Mouse (Mus musculus): ENCODE measurements around the gene H2-Q4.
A peak's percentile ranks its signal among the peaks of the same experiment; 100 is the strongest.
"Not testable (repeated sequence)": the region's sequence is repeated elsewhere in the genome, so short reads cannot be mapped to it uniquely, and the experiment has no call there.

H2-Q4 gene

GRCm38 (mm10) chr17:35379369-35379728 is at the start of gene H2-Q4:
Gene H2-Q4 (plus strand): TSS chr17:35379617.
- peak; percentile 98 for DNase-seq (ENCODE audit: low spot score)

- DNase-seq (ENCODE audit: low spot score) = not testable (repeated sequence)
These were observed 49.7 kb upstream of the H2-Q4 start for GRCm38 (mm10) chr17:35329714-35330113.

GRCm38 (mm10) chr17:35331546-35331945 is 47.9 kb upstream of the H2-Q4 start:
- not testable (repeated sequence) for DNase-seq (ENCODE audit: low spot score)

GRCm38 (mm10) chr17:35342071-35342671 is 37.2 kb upstream of the H2-Q4 start, which contains the start of gene H2-Q2:
Gene H2-Q2 (plus strand): TSS chr17:35342242.
- no peak for DNase-seq (ENCODE audit: low spot score)

- peak; percentile 43 for DNase-seq (ENCODE audit: low spot score)
These were observed 36.5 kb upstream of the H2-Q4 start for GRCm38 (mm10) chr17:35342711-35343476.

- DNase-seq (ENCODE audit: low spot score) = not testable (repeated sequence)
These were observed 31.8 kb upstream of the H2-Q4 start for GRCm38 (mm10) chr17:35347659-35348058.

GRCm38 (mm10) chr17:35353275-35353674 is 26.1 kb upstream of the H2-Q4 start:
- not testable (repeated sequence) for DNase-seq (ENCODE audit: low spot score)

- no peak for DNase-seq (ENCODE audit: low spot score)
These were observed 25.3 kb upstream of the H2-Q4 start for GRCm38 (mm10) chr17:35354071-35354470.

- DNase-seq (ENCODE audit: low spot score) = no peak
These were observed 22.3 kb upstream of the H2-Q4 start for GRCm38 (mm10) chr17:35357086-35357485.

GRCm38 (mm10) chr17:35358763-35359469 is 20.5 kb upstream of the H2-Q4 start:
- no peak for DNase-seq (ENCODE audit: low spot score)

GRCm38 (mm10) chr17:35359470-35359862 is 20.0 kb upstream of the H2-Q4 start:
- no peak for DNase-seq (ENCODE audit: low spot score)

- DNase-seq (ENCODE audit: low spot score) = peak; percentile 51
These were observed 473 bp downstream of the H2-Q4 start for GRCm38 (mm10) chr17:35379729-35380451.

GRCm38 (mm10) chr17:35389796-35390195 is 10.4 kb downstream of the H2-Q4 start:
- not testable (repeated sequence) for DNase-seq (ENCODE audit: low spot score)

GRCm38 (mm10) chr17:35392671-35393070 is 13.3 kb downstream of the H2-Q4 start:
- DNase-seq (ENCODE audit: low spot score) = not testable (repeated sequence)

- not testable (repeated sequence) for DNase-seq (ENCODE audit: low spot score)
These were observed 14.7 kb downstream of the H2-Q4 start for GRCm38 (mm10) chr17:35393864-35394800.

GRCm38 (mm10) chr17:35396956-35397355 is 17.5 kb downstream of the H2-Q4 start:
- not testable (repeated sequence) for DNase-seq (ENCODE audit: low spot score)

- DNase-seq (ENCODE audit: low spot score) = not testable (repeated sequence)
These were observed 33.6 kb downstream of the H2-Q4 start for GRCm38 (mm10) chr17:35413057-35413456.

- not testable (repeated sequence) for DNase-seq (ENCODE audit: low spot score)
These were observed 36.1 kb downstream of the H2-Q4 start for GRCm38 (mm10) chr17:35415273-35416129.

- no peak for DNase-seq (ENCODE audit: low spot score)
These were observed 39.4 kb downstream of the H2-Q4 start for GRCm38 (mm10) chr17:35418772-35419171.

- not testable (repeated sequence) for DNase-seq (ENCODE audit: low spot score)
These were observed 40.1 kb downstream of the H2-Q4 start for GRCm38 (mm10) chr17:35419564-35419963.
